Mouse (Mus musculus): Measurements from ENCODE around the gene Kpna7. TPM values are rescaled to one million over a fixed set of nuclear protein-coding genes. Genes with fewer than 3 reads are reported as not detected.

Gene Kpna7
- polyA plus RNA-seq, 1 experiment from 2014 or later: not detected

GRCm38 (mm10) chr5:144978533-144979107, 105.2 kb downstream of the Kpna7 start:
- no peak overlapping the region for H3K9ac ChIP-seq (ENCODE audit: low read depth, low read length)
- no peaks in the 10 kb centered on the region for H3K36me3 ChIP-seq (ENCODE audit: control insufficient read depth, insufficient read depth, low read length)
- no peaks in the 10 kb centered on the region; the same call in 1 of the 2 replicates for H3K9me3 ChIP-seq (replicated peaks; ENCODE audit: control insufficient read depth, low read length)
- no peak overlapping the region for H3K4me2 ChIP-seq
- no peak overlapping the region for H3K4me3 ChIP-seq (ENCODE audit: low read depth, low read length)
- WGBS (ENCODE audit: insufficient replicate concordance): 48% methylated on average over 10 of the region's 10 CpGs
- 0 out of 2 replicates have a peak, but pooled peaks cover 3% of the 10 kb centered on the region for H3K4me1 ChIP-seq (ENCODE audit: control insufficient read depth, insufficient read depth, low read length)
- H3K27ac ChIP-seq (ENCODE audit: low read depth, low read length): peak overlapping the region; percentile 41; the same call in 1 of the 2 replicates
- H3K27me3 ChIP-seq (ENCODE audit: control insufficient read depth, insufficient read depth, low read length): 0 out of 2 replicates have a peak, but pooled peaks cover 3% of the 10 kb centered on the region
- ATAC-seq (replicated peaks; ENCODE audit: insufficient number of reproducible peaks, low FRiP score, low TSS enrichment): no peak; the same call in 1 of the 2 replicates

GRCm38 (mm10) chr5:144971266-144971665, 112.6 kb downstream of the Kpna7 start:
- Histone ChIP-seq H3K9ac (ENCODE audit: low read depth, low read length) (no peak overlapping the region), H3K4me3 (ENCODE audit: low read depth, low read length) (no peak overlapping the region), H3K27me3 (ENCODE audit: control insufficient read depth, insufficient read depth, low read length) (peaks cover 10% of the 10 kb centered on the region; the same call in 1 of the 2 replicates), H3K36me3 (ENCODE audit: control insufficient read depth, insufficient read depth, low read length) (no peaks in the 10 kb centered on the region), H3K4me2 (no peak overlapping the region), H3K4me1 (ENCODE audit: control insufficient read depth, insufficient read depth, low read length) (no peaks in the 10 kb centered on the region), H3K9me3 (replicated peaks; ENCODE audit: control insufficient read depth, low read length) (no peaks in the 10 kb centered on the region), H3K27ac (ENCODE audit: low read depth, low read length) (no peak overlapping the region)
- WGBS (ENCODE audit: insufficient replicate concordance): 81% methylated on average over 3 of the region's 3 CpGs
- no peak for ATAC-seq (replicated peaks; ENCODE audit: insufficient number of reproducible peaks, low FRiP score, low TSS enrichment)

DNA sequence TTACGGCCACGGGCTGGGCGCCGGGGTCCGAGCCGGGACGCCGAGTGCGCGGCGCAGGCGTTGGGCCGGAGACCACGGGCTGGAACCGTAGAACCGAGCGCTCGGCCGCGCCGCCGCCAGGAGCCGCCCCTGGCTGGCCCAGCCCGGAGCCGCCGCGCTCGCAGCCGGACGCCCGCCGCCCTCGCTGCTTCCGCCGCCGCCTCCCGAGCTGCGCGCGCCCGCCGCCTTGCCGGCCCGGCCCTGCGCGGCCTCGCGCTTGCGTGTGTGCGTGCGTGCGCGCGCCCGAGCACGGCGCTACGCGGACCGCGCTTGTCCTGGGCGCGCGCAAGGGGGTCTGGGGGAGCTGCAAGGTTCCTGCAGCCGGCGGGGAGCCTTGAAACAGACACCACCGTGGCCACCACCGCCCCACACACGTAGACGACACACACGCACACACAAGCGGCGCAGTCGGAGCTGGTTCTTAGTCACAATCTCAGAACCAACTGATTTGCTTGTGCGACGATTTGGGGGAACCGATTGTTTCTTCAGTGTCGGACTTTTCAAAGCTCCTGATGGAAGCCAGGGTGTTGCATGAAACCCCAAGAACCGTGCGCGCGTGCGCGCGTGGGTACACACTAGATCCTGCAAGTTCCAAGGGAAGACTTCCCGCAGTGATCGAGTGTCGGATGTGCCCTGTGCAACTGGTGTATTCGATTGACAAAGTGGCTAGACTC, 118.0 kb downstream of the Kpna7 start, which contains the start of gene Smurf1:
Smurf1 (minus strand) TSS at position 209 of the 713 bp plus-strand sequence.
- Histone ChIP-seq H3K4me2 (peak within 1 kb of the TSS; percentile 75), H3K27ac (ENCODE audit: low read depth, low read length) (peak within 1 kb of the TSS; percentile 94), H3K27me3 (ENCODE audit: control insufficient read depth, insufficient read depth, low read length) (peaks cover 7% of the 10 kb centered on the region; the same call in 1 of the 2 replicates), H3K36me3 (ENCODE audit: control insufficient read depth, insufficient read depth, low read length) (no peaks in the 10 kb centered on the region), H3K9ac (ENCODE audit: low read depth, low read length) (peak within 1 kb of the TSS; percentile 91), H3K4me3 (ENCODE audit: low read depth, low read length) (peak within 1 kb of the TSS; percentile 90), H3K4me1 (ENCODE audit: control insufficient read depth, insufficient read depth, low read length) (peaks cover 12% of the 10 kb centered on the region; the same call in 1 of the 2 replicates), H3K9me3 (replicated peaks; ENCODE audit: control insufficient read depth, low read length) (no peaks in the 10 kb centered on the region)
- ATAC-seq (replicated peaks; ENCODE audit: insufficient number of reproducible peaks, low FRiP score, low TSS enrichment): peak; percentile 57
- under 1% methylated on average over 62 of the region's 89 CpGs for WGBS (ENCODE audit: insufficient replicate concordance)

GRCm38 (mm10) chr5:144964872-144965638, 118.8 kb downstream of the Kpna7 start:
- peak overlapping the region; percentile 75 for H3K4me2 ChIP-seq
- no peaks in the 10 kb centered on the region for H3K36me3 ChIP-seq (ENCODE audit: control insufficient read depth, insufficient read depth, low read length)
- ATAC-seq (replicated peaks; ENCODE audit: insufficient number of reproducible peaks, low FRiP score, low TSS enrichment): peak; percentile 77
- peak overlapping the region; percentile 91 for H3K9ac ChIP-seq (ENCODE audit: low read depth, low read length)
- H3K27ac ChIP-seq (ENCODE audit: low read depth, low read length): peak overlapping the region; percentile 94
- H3K9me3 ChIP-seq (replicated peaks; ENCODE audit: control insufficient read depth, low read length): no peaks in the 10 kb centered on the region
- peaks cover 7% of the 10 kb centered on the region; the same call in 1 of the 2 replicates for H3K27me3 ChIP-seq (ENCODE audit: control insufficient read depth, insufficient read depth, low read length)
- WGBS (ENCODE audit: insufficient replicate concordance): 3% methylated on average over 13 of the region's 56 CpGs
- peaks cover 12% of the 10 kb centered on the region; the same call in 1 of the 2 replicates for H3K4me1 ChIP-seq (ENCODE audit: control insufficient read depth, insufficient read depth, low read length)
- H3K4me3 ChIP-seq (ENCODE audit: low read depth, low read length): peak overlapping the region; percentile 90

DNA sequence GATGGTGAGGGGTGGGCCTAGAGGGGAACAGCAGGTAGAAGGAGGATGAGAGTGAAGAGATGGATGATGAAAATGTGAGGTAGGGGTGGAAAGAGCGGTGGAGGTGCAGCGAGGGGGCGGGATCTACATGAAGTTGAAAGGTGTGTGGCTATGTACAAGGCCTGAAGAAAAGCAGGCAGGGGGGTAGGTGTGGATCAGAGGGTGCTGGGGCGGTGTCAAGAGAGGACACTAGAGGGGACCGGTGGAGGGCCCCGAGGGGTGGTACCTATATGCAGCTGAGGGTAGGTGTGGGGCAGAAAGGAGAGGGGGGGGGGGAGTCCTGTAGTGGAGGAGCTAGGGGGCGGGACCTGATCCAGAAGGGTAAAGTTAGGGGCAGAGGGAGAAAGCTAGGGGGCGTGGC, 119.4 kb downstream of the Kpna7 start:
- Histone ChIP-seq H3K36me3 (ENCODE audit: control insufficient read depth, insufficient read depth, low read length) (no peaks in the 10 kb centered on the region), H3K4me2 (peak overlapping the region; percentile 75), H3K9ac (ENCODE audit: low read depth, low read length) (no peak overlapping the region), H3K4me1 (ENCODE audit: control insufficient read depth, insufficient read depth, low read length) (peaks cover 12% of the 10 kb centered on the region; the same call in 1 of the 2 replicates), H3K27me3 (ENCODE audit: control insufficient read depth, insufficient read depth, low read length) (peaks cover 7% of the 10 kb centered on the region; the same call in 1 of the 2 replicates), H3K27ac (ENCODE audit: low read depth, low read length) (peak overlapping the region; percentile 11; the same call in 1 of the 2 replicates), H3K4me3 (ENCODE audit: low read depth, low read length) (peak overlapping the region; percentile 90), H3K9me3 (replicated peaks; ENCODE audit: control insufficient read depth, low read length) (no peaks in the 10 kb centered on the region)
- WGBS (ENCODE audit: insufficient replicate concordance): 23% methylated on average over 8 of the region's 8 CpGs
- peak; percentile 11 for ATAC-seq (replicated peaks; ENCODE audit: insufficient number of reproducible peaks, low FRiP score, low TSS enrichment)

GRCm38 (mm10) chr5:144963817-144964261, 120.0 kb downstream of the Kpna7 start:
- peak overlapping the region; percentile 46 for H3K4me2 ChIP-seq
- WGBS (ENCODE audit: insufficient replicate concordance): 3% methylated on average over 13 of the region's 13 CpGs
- peaks cover 7% of the 10 kb centered on the region; the same call in 1 of the 2 replicates for H3K27me3 ChIP-seq (ENCODE audit: control insufficient read depth, insufficient read depth, low read length)
- no peaks in the 10 kb centered on the region for H3K36me3 ChIP-seq (ENCODE audit: control insufficient read depth, insufficient read depth, low read length)
- ATAC-seq (replicated peaks; ENCODE audit: insufficient number of reproducible peaks, low FRiP score, low TSS enrichment): no peak; the same call in 1 of the 2 replicates
- H3K9me3 ChIP-seq (replicated peaks; ENCODE audit: control insufficient read depth, low read length): no peaks in the 10 kb centered on the region
- H3K4me3 ChIP-seq (ENCODE audit: low read depth, low read length): peak overlapping the region; percentile 11
- peak overlapping the region; percentile 65 for H3K27ac ChIP-seq (ENCODE audit: low read depth, low read length)
- peaks cover 16% of the 10 kb centered on the region; the same call in 1 of the 2 replicates for H3K4me1 ChIP-seq (ENCODE audit: control insufficient read depth, insufficient read depth, low read length)
- no peak overlapping the region; the same call in 1 of the 2 replicates for H3K9ac ChIP-seq (ENCODE audit: low read depth, low read length)

DNA sequence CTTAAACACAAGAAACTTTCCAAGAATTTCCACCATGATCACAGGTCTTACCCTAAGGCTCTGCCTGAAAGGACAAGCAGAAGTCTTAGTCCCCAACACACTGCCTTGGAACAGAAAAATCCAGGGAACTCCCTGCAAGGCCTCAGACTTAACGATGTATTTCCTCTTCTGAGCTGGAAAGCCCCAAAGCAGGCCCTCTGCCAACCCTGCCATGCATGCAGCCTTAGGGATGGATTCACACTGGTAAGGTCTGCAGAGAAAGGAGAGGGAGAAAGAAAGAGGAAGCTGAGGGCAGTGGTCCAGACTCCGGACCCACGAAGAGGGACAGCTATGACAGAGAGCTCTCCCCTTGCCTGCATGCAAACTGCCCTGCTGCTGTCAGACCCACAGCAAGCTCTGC, 120.4 kb downstream of the Kpna7 start:
- Histone ChIP-seq H3K27ac (ENCODE audit: low read depth, low read length) (peak overlapping the region; percentile 65), H3K9ac (ENCODE audit: low read depth, low read length) (no peak overlapping the region; the same call in 1 of the 2 replicates), H3K4me2 (peak overlapping the region; percentile 46), H3K4me3 (ENCODE audit: low read depth, low read length) (peak overlapping the region; percentile 11), H3K36me3 (ENCODE audit: control insufficient read depth, insufficient read depth, low read length) (no peaks in the 10 kb centered on the region), H3K9me3 (replicated peaks; ENCODE audit: control insufficient read depth, low read length) (no peaks in the 10 kb centered on the region), H3K4me1 (ENCODE audit: control insufficient read depth, insufficient read depth, low read length) (peaks cover 19% of the 10 kb centered on the region; the same call in 1 of the 2 replicates), H3K27me3 (ENCODE audit: control insufficient read depth, insufficient read depth, low read length) (peaks cover 7% of the 10 kb centered on the region; the same call in 1 of the 2 replicates)
- 50% methylated on average over 3 of the region's 3 CpGs for WGBS (ENCODE audit: insufficient replicate concordance)
- no peak for ATAC-seq (replicated peaks; ENCODE audit: insufficient number of reproducible peaks, low FRiP score, low TSS enrichment)

GRCm38 (mm10) chr5:144958271-144958670, 125.6 kb downstream of the Kpna7 start:
- WGBS (ENCODE audit: insufficient replicate concordance): 83% methylated on average over 9 of the region's 9 CpGs
- no peak overlapping the region for H3K4me2 ChIP-seq
- H3K27me3 ChIP-seq (ENCODE audit: control insufficient read depth, insufficient read depth, low read length): no peaks in the 10 kb centered on the region
- H3K27ac ChIP-seq (ENCODE audit: low read depth, low read length): no peak overlapping the region
- H3K9me3 ChIP-seq (replicated peaks; ENCODE audit: control insufficient read depth, low read length): no peaks in the 10 kb centered on the region
- no peaks in the 10 kb centered on the region for H3K36me3 ChIP-seq (ENCODE audit: control insufficient read depth, insufficient read depth, low read length)
- no peak overlapping the region for H3K4me3 ChIP-seq (ENCODE audit: low read depth, low read length)
- H3K4me1 ChIP-seq (ENCODE audit: control insufficient read depth, insufficient read depth, low read length): peaks cover 19% of the 10 kb centered on the region
- ATAC-seq (replicated peaks; ENCODE audit: insufficient number of reproducible peaks, low FRiP score, low TSS enrichment): no peak
- no peak overlapping the region for H3K9ac ChIP-seq (ENCODE audit: low read depth, low read length)

Measured in heart, embryonic 11.5 days (tissue).